Mouse (Mus musculus) myocyte (in vitro differentiated cells): ENCODE results near the gene Znhit2.
"Not testable (repeated sequence)": the region's sequence is repeated elsewhere in the genome, so short reads cannot be mapped to it uniquely, and the experiment has no call there.

Experiments
- E2F4 ChIP-seq: IDR thresholded peaks from one replicate; pipeline ENCODE4 v1.6.1; 2011; ENCODE audit warnings: mild to moderate bottlenecking, control low read depth, moderate library complexity; ENCODE audit not compliant: insufficient read depth
- MAX ChIP-seq: IDR thresholded peaks from one replicate; pipeline ENCODE4 v1.6.1; 2011; ENCODE audit warnings: low read depth, mild to moderate bottlenecking, control low read depth
- MYOD1 ChIP-seq, 3 experiments: IDR thresholded peaks; one replicate each; pipeline ENCODE4 v1.6.1; 2011; ENCODE audit warnings: control low read depth in 2 of 3, low read depth in 2 of 3, mild to moderate bottlenecking in 2 of 3, moderate library complexity in 1 of 3; ENCODE audit not compliant: insufficient read length in 2 of 3, control insufficient read depth in 1 of 3
- MYOG ChIP-seq, 3 experiments: IDR thresholded peaks; one replicate each; pipeline ENCODE4 v1.6.1; 2011; ENCODE audit warnings: control low read depth in 2 of 3, low read depth in 2 of 3, mild to moderate bottlenecking in 2 of 3; ENCODE audit not compliant: insufficient read length in 2 of 3, control insufficient read depth in 1 of 3, insufficient read depth in 1 of 3
- POLR2A ChIP-seq: IDR thresholded peaks from one replicate; pipeline ENCODE4 v1.6.1; 2011; ENCODE audit warnings: low read depth, mild to moderate bottlenecking, control low read depth, moderate library complexity; ENCODE audit not compliant: insufficient read length
- POLR2AphosphoS2 ChIP-seq: IDR thresholded peaks from one replicate; pipeline ENCODE4 v1.6.1; 2011; ENCODE audit warnings: low read depth, control low read depth; ENCODE audit not compliant: insufficient read length
- TCF12 ChIP-seq: IDR thresholded peaks from one replicate; pipeline ENCODE4 v1.6.1; 2011; ENCODE audit warnings: mild to moderate bottlenecking, control low read depth; ENCODE audit not compliant: poor library complexity, insufficient read depth, severe bottlenecking
- USF1 ChIP-seq: IDR thresholded peaks from one replicate; pipeline ENCODE4 v1.6.1; 2011; ENCODE audit warnings: low read depth, mild to moderate bottlenecking, control low read depth, moderate library complexity

- TF ChIP-seq POLR2A; MYOD1 (IDR thresholded peaks at IDR 0.05; ENCODE audit: control insufficient read depth in 1 of 3, insufficient read length in 2 of 3, low read depth in 2 of 3); POLR2AphosphoS2; MAX; USF1; TCF12; E2F4; MYOG (IDR thresholded peaks at IDR 0.05; ENCODE audit: control insufficient read depth in 1 of 3, insufficient read depth in 1 of 3, insufficient read length in 2 of 3, low read depth in 2 of 3): not testable (repeated sequence)
Measured at GRCm38 (mm10) chr19:6044102-6044501, 16.9 kb upstream of the Znhit2 start.
